Mouse (Mus musculus) C2C12 (cell line): ENCODE measurements around the gene Wnt2b.

Experiments used
- CTCF ChIP-seq: IDR thresholded peaks from one replicate; pipeline ENCODE4 v1.5.1; 2011; ENCODE audit not compliant: control insufficient read depth, insufficient read depth, insufficient read length
- FOSL1 ChIP-seq: IDR thresholded peaks from one replicate; pipeline ENCODE4 v1.8.0; 2011; ENCODE audit warnings: mild to moderate bottlenecking, low read length; ENCODE audit not compliant: poor library complexity, insufficient read depth, severe bottlenecking
- MAX ChIP-seq: IDR thresholded peaks from one replicate; pipeline ENCODE4 v1.6.1; 2011; ENCODE audit warnings: mild to moderate bottlenecking, control low read depth
- MYOD1 ChIP-seq: IDR thresholded peaks from one replicate; pipeline ENCODE4 v1.6.1; 2011; ENCODE audit warnings: low read depth; ENCODE audit not compliant: control insufficient read depth, insufficient read length
- MYOG ChIP-seq: IDR thresholded peaks from one replicate; pipeline ENCODE4 v1.6.1; 2011; ENCODE audit not compliant: control insufficient read depth, insufficient read length; ENCODE audit errors: extremely low read depth
- USF1 ChIP-seq: IDR thresholded peaks from one replicate; pipeline ENCODE4 v1.6.1; 2011; ENCODE audit warnings: low read depth, mild to moderate bottlenecking, control low read depth, moderate library complexity

GRCm38 (mm10) chr3:105003960-105004463 is 42.3 kb upstream of the Wnt2b start:
- no peak for TF ChIP-seq CTCF
- TF ChIP-seq USF1: no peak
- TF ChIP-seq MAX: no peak
- no peak for TF ChIP-seq MYOD1
- no peak for TF ChIP-seq MYOG
- no peak for TF ChIP-seq FOSL1
